Mouse (Mus musculus): ENCODE results near the gene B3galt1.

DNA sequence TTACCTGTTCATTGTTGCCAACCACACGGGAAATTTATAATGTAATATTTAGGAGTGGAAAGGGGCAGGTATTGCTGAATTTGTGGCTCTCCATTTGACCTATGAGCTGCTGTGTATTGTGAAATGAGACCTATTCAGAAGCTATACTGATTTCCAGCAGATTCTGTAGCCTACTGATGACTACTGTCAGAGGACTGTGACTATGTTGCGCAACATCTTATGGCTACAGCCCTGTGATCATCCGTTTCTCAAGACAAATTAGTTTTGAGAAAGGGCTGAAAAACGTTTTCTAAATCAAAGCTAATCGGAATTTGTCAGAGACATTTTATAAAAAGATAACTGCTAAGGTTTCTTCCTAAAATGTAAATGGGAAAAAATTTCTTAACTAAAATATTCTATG lies 158.6 kb downstream of the B3galt1 start:
- TF ChIP-seq POLR2A (IDR thresholded peaks at IDR 0.05; ENCODE audit: control insufficient read depth in 1 of 2, insufficient read depth in 1 of 2, low read depth in 1 of 2, low read length in 2 of 2, poor library complexity in 1 of 2) (no peak), TCF12 (IDR thresholded peaks at IDR 0.05; ENCODE audit: low read depth, low read length) (no peak), CTCF (IDR thresholded peaks at IDR 0.05 in 2 of 3, conservative IDR thresholded peaks at IDR 0.05 in 1 of 3; ENCODE audit: control insufficient read depth in 1 of 3, insufficient read depth in 1 of 3, low read depth in 2 of 3, low read length in 3 of 3, poor library complexity in 1 of 3, severe bottlenecking in 1 of 3) (no peak), BHLHE40 (IDR thresholded peaks at IDR 0.05; ENCODE audit: borderline replicate concordance, low read depth, low read length) (no peak), SMC3 (IDR thresholded peaks at IDR 0.05; ENCODE audit: low read depth, low read length) (no peak), NRF1 (IDR thresholded peaks at IDR 0.05; ENCODE audit: insufficient read depth, low read depth, low read length, poor library complexity, severe bottlenecking) (no peak), KAT2A (conservative IDR thresholded peaks at IDR 0.05; ENCODE audit: low read depth, low read length) (no peak), EP300 (IDR thresholded peaks at IDR 0.05; ENCODE audit: low read depth in 1 of 2, low read length in 2 of 2) (no peak), TAL1 (IDR thresholded peaks at IDR 0.05; ENCODE audit: low read length) (no peak), ELF1 (IDR thresholded peaks at IDR 0.05; ENCODE audit: low read depth, low read length) (no peak)

Data from MEL (cell line).